Mouse (Mus musculus): ENCODE measurements around the gene Prss40. TPM values are rescaled to one million over a fixed set of nuclear protein-coding genes. Genes with fewer than 3 reads are reported as not detected.

The Prss40 gene
- total RNA-seq, 1 experiment = not detected

DNA sequence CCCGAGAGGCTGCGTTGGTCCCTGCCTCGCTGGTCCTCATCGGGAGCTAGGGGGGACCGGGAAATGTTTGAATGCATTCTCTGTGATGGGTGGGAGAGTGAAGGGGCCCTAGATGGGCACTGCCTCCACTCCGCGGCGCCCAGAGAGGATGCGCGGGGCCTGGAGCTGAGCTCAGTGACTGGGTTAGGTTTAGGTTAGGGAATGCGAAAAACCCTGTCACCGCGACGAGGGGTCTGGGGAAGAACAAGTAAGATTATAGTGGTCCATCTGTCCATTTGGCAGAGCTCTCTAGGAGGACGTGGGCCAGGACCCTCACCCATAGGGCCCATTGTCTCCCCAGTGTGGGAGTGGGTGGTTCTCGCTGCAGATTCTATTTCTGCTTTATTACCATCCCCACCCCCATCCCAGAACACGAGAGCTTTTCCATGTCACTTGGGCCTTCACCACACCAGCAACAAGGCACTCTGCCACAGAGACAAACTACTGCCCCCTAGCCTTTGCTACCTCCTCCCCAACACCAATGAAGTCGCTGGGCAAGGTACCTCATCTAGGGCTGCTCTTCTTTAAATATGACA lies 19.1 kb upstream of the Prss40 start:
- TF ChIP-seq ZC3H11A (IDR thresholded peaks at IDR 0.05; ENCODE audit: borderline replicate concordance, low read depth, low read length) (no peak), HCFC1 (IDR thresholded peaks at IDR 0.05; ENCODE audit: borderline replicate concordance, insufficient read depth, low read length) (no peak), CHD2 (IDR thresholded peaks at IDR 0.05; ENCODE audit: low read depth, low read length) (no peak), ZNF384 (IDR thresholded peaks at IDR 0.05; ENCODE audit: low read depth, low read length) (no peak), MAFK (IDR thresholded peaks at IDR 0.05; ENCODE audit: insufficient read depth, low read depth, low read length) (no peak)
- H3K9ac ChIP-seq (ENCODE audit: insufficient read depth, low read depth, low read length, poor library complexity, severe bottlenecking) = peak overlapping the region; percentile 38; the same call in 1 of the 2 replicates
- in situ Hi-C loops (cut with MboI; ENCODE audit: low sequenced_read_pairs in 2 of 2, unreplicated experiment in 2 of 2) = no loop called here
- H3K4me3 ChIP-seq (ENCODE audit: insufficient read depth in 1 of 2, low read depth in 1 of 2, low read length in 2 of 2, poor library complexity in 1 of 2, severe bottlenecking in 1 of 2) = peak overlapping the region; percentile 73 to 78
- H3K27ac ChIP-seq (ENCODE audit: insufficient read depth, low read depth, low read length, poor library complexity, severe bottlenecking) = no peak overlapping the region
- DNase-seq (ENCODE audit: low read depth, low spot score) = no peak
- H3K4me1 ChIP-seq (ENCODE audit: control insufficient read depth in 2 of 2, insufficient read depth in 2 of 2, low read length in 2 of 2, poor library complexity in 1 of 2) = peaks cover 0 to 3% of the 10 kb centered on the region in 2 experiments; a peak in 2 of 4 replicates
- H3K36me3 ChIP-seq (ENCODE audit: control insufficient read depth, insufficient read depth, low read length, poor library complexity, severe bottlenecking) = no peaks in the 10 kb centered on the region
- H3K9me3 ChIP-seq (ENCODE audit: control insufficient read depth, insufficient read depth, low read depth, low read length) = no peaks in the 10 kb centered on the region

DNA sequence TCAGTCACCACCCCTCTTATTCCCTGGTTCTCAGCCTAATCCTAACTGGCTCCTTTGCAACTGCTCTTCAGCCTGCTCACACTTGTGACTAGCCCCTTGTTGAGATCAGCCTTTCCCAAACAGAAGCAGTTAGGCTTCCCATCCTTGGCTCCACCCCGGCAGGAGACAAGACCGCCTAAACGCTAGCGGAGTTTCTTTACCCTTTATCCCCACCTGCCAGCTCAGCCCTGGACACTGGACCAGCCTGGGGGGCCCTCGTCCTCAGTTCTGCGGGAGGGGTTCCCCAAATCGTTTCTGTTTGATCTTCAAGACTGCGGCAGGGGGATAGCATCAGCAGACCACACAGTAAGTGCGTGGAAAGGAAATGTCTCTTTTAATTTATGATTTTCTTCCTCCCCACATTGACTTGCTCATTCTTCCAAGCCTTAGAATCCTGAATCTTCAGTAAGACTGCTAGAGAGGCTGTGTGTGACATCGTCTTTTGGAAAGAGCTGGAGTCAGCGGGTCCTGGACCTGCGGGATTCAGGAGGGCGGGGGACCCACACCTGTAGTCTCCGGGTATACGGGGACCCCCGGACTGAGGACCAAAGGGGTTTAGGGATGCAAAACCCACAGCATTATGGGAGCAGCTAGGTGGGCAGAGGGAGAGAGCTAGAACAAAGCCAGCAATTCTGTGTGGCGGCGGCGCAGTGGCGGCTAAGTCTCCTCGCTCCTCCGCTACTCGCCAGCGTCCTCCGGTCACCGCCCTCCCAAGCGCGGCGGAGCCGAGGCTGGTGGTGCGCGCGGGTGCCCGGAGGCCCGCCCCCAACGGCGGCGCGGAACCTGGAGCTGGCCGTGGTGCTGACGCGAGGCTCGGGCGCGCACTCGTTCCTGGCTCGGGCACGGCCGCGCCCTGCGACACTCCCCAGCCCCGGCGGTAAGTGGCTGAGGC lies 18.4 kb upstream of the Prss40 start, which contains the start of gene Amer3:
Amer3 (plus strand) TSS at position 807 of the 931 bp plus-strand sequence.
- no peak within 1 kb of the TSS for H3K27ac ChIP-seq (ENCODE audit: insufficient read depth, low read depth, low read length, poor library complexity, severe bottlenecking)
- H3K9me3 ChIP-seq (ENCODE audit: control insufficient read depth, insufficient read depth, low read depth, low read length) = no peaks in the 10 kb centered on the region
- peak within 1 kb of the TSS; percentile 38 for H3K9ac ChIP-seq (ENCODE audit: insufficient read depth, low read depth, low read length, poor library complexity, severe bottlenecking)
- H3K4me1 ChIP-seq (ENCODE audit: control insufficient read depth in 2 of 2, insufficient read depth in 2 of 2, low read length in 2 of 2, poor library complexity in 1 of 2) = peaks cover 0 to 3% of the 10 kb centered on the region in 2 experiments; a peak in 2 of 4 replicates
- peak within 1 kb of the TSS; percentile 73 to 86 for H3K4me3 ChIP-seq (ENCODE audit: insufficient read depth in 1 of 2, low read depth in 1 of 2, low read length in 2 of 2, poor library complexity in 1 of 2, severe bottlenecking in 1 of 2)
- in situ Hi-C loops (cut with MboI; ENCODE audit: low sequenced_read_pairs in 2 of 2, unreplicated experiment in 2 of 2) = no loop called here
- DNase-seq (ENCODE audit: low read depth, low spot score) = peak; percentile 56
- H3K36me3 ChIP-seq (ENCODE audit: control insufficient read depth, insufficient read depth, low read length, poor library complexity, severe bottlenecking) = no peaks in the 10 kb centered on the region
- no peak for TF ChIP-seq MAFK (IDR thresholded peaks at IDR 0.05; ENCODE audit: insufficient read depth, low read depth, low read length)
- peak; percentile 44; the same call in 1 of the 2 replicates for TF ChIP-seq HCFC1 (IDR thresholded peaks at IDR 0.05; ENCODE audit: borderline replicate concordance, insufficient read depth, low read length)

DNA sequence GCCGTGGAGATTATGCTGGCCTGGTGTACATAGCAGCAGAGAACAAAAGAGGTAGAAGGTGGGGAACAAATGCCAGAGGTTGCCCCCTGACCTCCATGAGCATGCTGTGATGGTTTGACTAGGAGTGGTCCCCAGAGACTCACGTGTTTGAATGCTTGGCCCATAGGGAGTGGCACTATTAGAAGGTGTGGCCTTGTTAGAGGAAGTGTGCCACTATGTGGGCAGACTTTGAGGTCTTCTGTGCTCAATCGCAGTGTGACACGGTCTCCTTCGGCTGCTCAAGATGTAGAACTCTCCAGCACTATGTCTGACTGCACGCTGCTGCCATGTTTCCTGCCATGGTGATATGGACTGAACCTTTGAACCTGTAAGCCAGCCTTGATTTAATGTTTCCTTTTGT lies 12.5 kb upstream of the Prss40 start:
- no peaks in the 10 kb centered on the region for H3K9me3 ChIP-seq (ENCODE audit: control insufficient read depth, insufficient read depth, low read depth, low read length)
- no peak overlapping the region for H3K9ac ChIP-seq (ENCODE audit: insufficient read depth, low read depth, low read length, poor library complexity, severe bottlenecking)
- no peaks in the 10 kb centered on the region for H3K36me3 ChIP-seq (ENCODE audit: control insufficient read depth, insufficient read depth, low read length, poor library complexity, severe bottlenecking)
- peaks cover 3 to 4% of the 10 kb centered on the region in 2 experiments; a peak in 2 of 4 replicates for H3K4me1 ChIP-seq (ENCODE audit: control insufficient read depth in 2 of 2, insufficient read depth in 2 of 2, low read length in 2 of 2, poor library complexity in 1 of 2)
- H3K27ac ChIP-seq (ENCODE audit: insufficient read depth, low read depth, low read length, poor library complexity, severe bottlenecking) = no peak overlapping the region
- DNase-seq (ENCODE audit: low read depth, low spot score) = no peak
- in situ Hi-C loops (cut with MboI; ENCODE audit: low sequenced_read_pairs in 2 of 2, unreplicated experiment in 2 of 2) = no loop called here
- H3K4me3 ChIP-seq (ENCODE audit: insufficient read depth in 1 of 2, low read depth in 1 of 2, low read length in 2 of 2, poor library complexity in 1 of 2, severe bottlenecking in 1 of 2) = no peak overlapping the region
- TF ChIP-seq MAFK (IDR thresholded peaks at IDR 0.05; ENCODE audit: insufficient read depth, low read depth, low read length) (no peak), HCFC1 (IDR thresholded peaks at IDR 0.05; ENCODE audit: borderline replicate concordance, insufficient read depth, low read length) (no peak), ZNF384 (IDR thresholded peaks at IDR 0.05; ENCODE audit: low read depth, low read length) (no peak), ZC3H11A (IDR thresholded peaks at IDR 0.05; ENCODE audit: borderline replicate concordance, low read depth, low read length) (no peak), CHD2 (IDR thresholded peaks at IDR 0.05; ENCODE audit: low read depth, low read length) (no peak)

DNA sequence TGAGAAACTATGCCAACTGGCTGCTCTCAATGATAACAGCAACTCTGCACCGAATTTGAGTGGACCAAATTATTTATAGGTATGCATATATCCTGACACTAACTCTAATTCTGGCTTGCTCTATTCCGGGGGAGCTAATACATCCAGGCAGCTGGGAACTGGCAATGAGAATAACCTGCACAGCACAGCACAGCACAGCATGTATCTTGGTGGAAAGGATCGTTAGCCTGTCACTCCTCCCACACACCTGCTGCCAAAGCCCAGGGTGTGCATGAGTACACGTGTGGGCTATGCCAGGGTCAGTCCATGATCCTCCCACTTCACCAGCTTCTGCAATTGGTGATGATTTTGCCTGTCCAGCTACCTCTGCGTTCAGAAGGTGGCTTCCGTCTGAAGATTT lies 10.7 kb upstream of the Prss40 start:
- no peak overlapping the region for H3K4me3 ChIP-seq (ENCODE audit: insufficient read depth in 1 of 2, low read depth in 1 of 2, low read length in 2 of 2, poor library complexity in 1 of 2, severe bottlenecking in 1 of 2)
- H3K9me3 ChIP-seq (ENCODE audit: control insufficient read depth, insufficient read depth, low read depth, low read length) = no peaks in the 10 kb centered on the region; the same call in 1 of the 2 replicates
- no peak overlapping the region for H3K9ac ChIP-seq (ENCODE audit: insufficient read depth, low read depth, low read length, poor library complexity, severe bottlenecking)
- H3K4me1 ChIP-seq (ENCODE audit: control insufficient read depth in 2 of 2, insufficient read depth in 2 of 2, low read length in 2 of 2, poor library complexity in 1 of 2) = peaks cover 3 to 4% of the 10 kb centered on the region in 2 experiments; a peak in 2 of 4 replicates
- no peak for TF ChIP-seq ZNF384 (IDR thresholded peaks at IDR 0.05; ENCODE audit: low read depth, low read length)
- TF ChIP-seq HCFC1 (IDR thresholded peaks at IDR 0.05; ENCODE audit: borderline replicate concordance, insufficient read depth, low read length) = no peak
- no peak for TF ChIP-seq CHD2 (IDR thresholded peaks at IDR 0.05; ENCODE audit: low read depth, low read length)
- TF ChIP-seq ZC3H11A (IDR thresholded peaks at IDR 0.05; ENCODE audit: borderline replicate concordance, low read depth, low read length) = no peak
- TF ChIP-seq MAFK (IDR thresholded peaks at IDR 0.05; ENCODE audit: insufficient read depth, low read depth, low read length) = no peak
- H3K27ac ChIP-seq (ENCODE audit: insufficient read depth, low read depth, low read length, poor library complexity, severe bottlenecking) = no peak overlapping the region
- DNase-seq (ENCODE audit: low read depth, low spot score) = no peak
- no peaks in the 10 kb centered on the region for H3K36me3 ChIP-seq (ENCODE audit: control insufficient read depth, insufficient read depth, low read length, poor library complexity, severe bottlenecking)
- in situ Hi-C loops (cut with MboI; ENCODE audit: low sequenced_read_pairs in 2 of 2, unreplicated experiment in 2 of 2) = no loop called here
